Mouse (Mus musculus): ENCODE results near the gene Dlst. TPM values are rescaled to one million over a fixed set of nuclear protein-coding genes. Genes with fewer than 3 reads are reported as not detected.

The Dlst gene
- 100 to 1,000 TPM; 759 to 769 TPM for total RNA-seq (2021)
- long read RNA-seq, experiment 1, transcript Dlst-201 (15 exons, 2,764 nt) = major isoform, 180 of 340 reads
- long read RNA-seq, experiment 1, partial matches to known transcripts = 150 of 340 reads
- long read RNA-seq, experiment 1, other reads (novel, unspliced or antisense) = 6 of 340 reads
- long read RNA-seq, experiment 2, transcript Dlst-201 (15 exons, 2,764 nt) = major isoform, 94 of 235 reads
- long read RNA-seq, experiment 2, partial matches to known transcripts = 135 of 235 reads
- long read RNA-seq, experiment 2, other reads (novel, unspliced or antisense) = 5 of 235 reads

- peak; percentile 92 to 93 for DNase-seq
These were observed at the start of gene Dlst, which contains the start of gene Prox2 for GRCm38 (mm10) chr12:85110698-85111592. Gene Dlst, plus strand, starts transcription at chr12:85110833. Gene Prox2, minus strand, starts transcription at chr12:85110759.

- DNase-seq = no peak
These were observed 39.6 kb upstream of the Dlst start for GRCm38 (mm10) chr12:85071043-85071442.

GRCm38 (mm10) chr12:85077100-85077499, 33.5 kb upstream of the Dlst start:
- DNase-seq = no peak

GRCm38 (mm10) chr12:85084257-85084656, 26.4 kb upstream of the Dlst start:
- DNase-seq = no peak

- no peak for DNase-seq
These were observed 25.7 kb upstream of the Dlst start for GRCm38 (mm10) chr12:85084941-85085340.

- no peak for DNase-seq
These were observed 22.8 kb upstream of the Dlst start for GRCm38 (mm10) chr12:85087845-85088244.

- DNase-seq = no peak
These were observed 19.4 kb upstream of the Dlst start for GRCm38 (mm10) chr12:85091190-85091589.

GRCm38 (mm10) chr12:85092214-85092613, 18.4 kb upstream of the Dlst start:
- peak; percentile 69 to 89 for DNase-seq

GRCm38 (mm10) chr12:85094010-85094409, 16.6 kb upstream of the Dlst start:
- DNase-seq = peak; percentile 72 to 83

- peak; percentile 57 to 62 for DNase-seq
These were observed 15.9 kb upstream of the Dlst start for GRCm38 (mm10) chr12:85094706-85095105.

- DNase-seq = no peak
These were observed 15.5 kb upstream of the Dlst start for GRCm38 (mm10) chr12:85095146-85095545.

- DNase-seq = no peak
These were observed 14.8 kb upstream of the Dlst start for GRCm38 (mm10) chr12:85095859-85096258.

GRCm38 (mm10) chr12:85101001-85101400, 9.6 kb upstream of the Dlst start:
- no peak for DNase-seq

GRCm38 (mm10) chr12:85101521-85102106, 9.0 kb upstream of the Dlst start:
- no peak for DNase-seq

GRCm38 (mm10) chr12:85103096-85103495, 7.5 kb upstream of the Dlst start:
- no peak for DNase-seq

GRCm38 (mm10) chr12:85104789-85105188, 5.8 kb upstream of the Dlst start:
- DNase-seq = no peak

GRCm38 (mm10) chr12:85106292-85106691, 4.3 kb upstream of the Dlst start:
- DNase-seq = no peak

GRCm38 (mm10) chr12:85108643-85109042, 2.0 kb upstream of the Dlst start:
- DNase-seq = no peak

GRCm38 (mm10) chr12:85109426-85109825, 1.2 kb upstream of the Dlst start:
- DNase-seq = no peak

- DNase-seq = peak; percentile 29 to 54
These were observed 479 bp upstream of the Dlst start for GRCm38 (mm10) chr12:85110011-85110697.

GRCm38 (mm10) chr12:85112550-85113251, 2.1 kb downstream of the Dlst start:
- no peak for DNase-seq

GRCm38 (mm10) chr12:85113337-85113736, 2.7 kb downstream of the Dlst start:
- no peak for DNase-seq
